Mouse (Mus musculus) kidney, adult 2 months (tissue): ENCODE results near the gene Ak1. TPM values are rescaled to one million over a fixed set of nuclear protein-coding genes. Genes with fewer than 3 reads are reported as not detected.
A peak's percentile ranks its signal among the peaks of the same experiment; 100 is the strongest.

Experiments
- DNase-seq: peaks from one replicate; pipeline ENCODE4 v3.0.0; 2021
- H3K27ac ChIP-seq: fragments of 200-500 bp; 2 replicates; pipeline ENCODE4 v1.5.1; 2012; ENCODE audit warnings: low read depth, low read length, control low read depth, inconsistent platforms; ENCODE audit not compliant: insufficient read depth
- H3K27me3 ChIP-seq: fragments of 200-500 bp; replicated peaks from 2 replicates; pipeline ENCODE4 v1.6.1; 2012; ENCODE audit warnings: mild to moderate bottlenecking, moderate library complexity, low read length, inconsistent platforms; ENCODE audit not compliant: control insufficient read depth, insufficient read depth
- H3K36me3 ChIP-seq: fragments of 200-500 bp; 2 replicates; pipeline ENCODE4 v1.6.1; 2012; ENCODE audit warnings: mild to moderate bottlenecking, moderate library complexity, low read length, inconsistent platforms; ENCODE audit not compliant: control insufficient read depth, insufficient read depth
- H3K4me1 ChIP-seq: fragments of 200-500 bp; 2 replicates; pipeline ENCODE4 v1.6.1; 2011; ENCODE audit warnings: low read length; ENCODE audit not compliant: control insufficient read depth, insufficient read depth
- H3K4me3 ChIP-seq: fragments of 200-500 bp; 2 replicates; pipeline ENCODE4 v1.5.1; 2011; ENCODE audit warnings: mild to moderate bottlenecking, low read depth, low read length, control low read depth; ENCODE audit not compliant: insufficient read depth
- CTCF ChIP-seq: fragments of 200-500 bp; conservative IDR thresholded peaks from 2 replicates; pipeline ENCODE4 v1.5.1; 2011; ENCODE audit warnings: low read depth, mild to moderate bottlenecking, control low read depth, low read length, moderate library complexity, mixed read lengths; ENCODE audit not compliant: insufficient read depth, insufficient read length
- POLR2A ChIP-seq: fragments of 200-500 bp; IDR thresholded peaks from one replicate; pipeline ENCODE4 v1.6.1; 2011; ENCODE audit warnings: low read depth, low read length, control low read depth
- WGBS: fragments of 180-500 bp; shearing (Covaris S2); methylation state at CpG from one replicate; pipeline ENCODE4 v1.1.7; 2018; 5-methylcytosine and 5-hydroxymethylcytosine counted together
- polyA plus RNA-seq: library from polyadenylated mRNA; depleted of rRNA; stranded (reverse); fragments of >200 nt; gene quantifications from 2 replicates; pipeline ENCODE4 v1.2.3, GENCODE M21; 2012

The Ak1 gene
- polyA plus RNA-seq, 1 experiment, result 47.4 TPM

DNA sequence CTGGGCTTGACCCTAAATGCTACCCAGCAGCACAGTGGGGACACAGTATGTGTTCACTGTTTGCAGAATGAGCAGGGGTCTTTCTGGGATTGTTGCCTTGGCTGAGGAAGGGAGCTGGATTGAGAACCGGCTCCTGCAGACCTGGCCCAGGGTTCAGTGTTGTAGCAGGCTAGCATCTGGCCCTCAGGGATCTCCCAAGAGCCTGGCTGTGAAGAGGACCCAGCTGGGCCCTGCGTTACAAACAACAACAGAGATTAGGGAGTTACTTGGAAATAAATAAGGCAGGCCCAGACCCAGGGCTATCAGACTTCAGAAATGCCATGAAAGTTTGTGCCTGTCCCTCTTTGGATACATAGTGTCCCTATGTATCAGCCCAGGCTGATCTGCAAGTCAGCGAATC lies 24.1 kb downstream of the Ak1 start:
- TF ChIP-seq POLR2A (no peak), CTCF (no peak)
- peak overlapping the region; percentile 74 for H3K27ac ChIP-seq
- WGBS, result 70% methylated on average over 3 of the region's 3 CpGs

GRCm38 (mm10) chr2:32646379-32647056 lies 25.0 kb downstream of the Ak1 start, which contains the start of gene Eng:
Gene Eng (plus strand): TSS chr2:32646595.
- peak; percentile 91 for DNase-seq
- WGBS, result 51% methylated on average over 31 of the region's 31 CpGs

More for the DNA sequence above, 24.1 kb downstream of the Ak1 start:
- Histone ChIP-seq H3K4me3 (no peak overlapping the region), H3K36me3 (no peaks in the 10 kb centered on the region), H3K27me3 (no peaks in the 10 kb centered on the region), H3K4me1 (peaks cover 7% of the 10 kb centered on the region)
- DNase-seq, result no peak

DNA sequence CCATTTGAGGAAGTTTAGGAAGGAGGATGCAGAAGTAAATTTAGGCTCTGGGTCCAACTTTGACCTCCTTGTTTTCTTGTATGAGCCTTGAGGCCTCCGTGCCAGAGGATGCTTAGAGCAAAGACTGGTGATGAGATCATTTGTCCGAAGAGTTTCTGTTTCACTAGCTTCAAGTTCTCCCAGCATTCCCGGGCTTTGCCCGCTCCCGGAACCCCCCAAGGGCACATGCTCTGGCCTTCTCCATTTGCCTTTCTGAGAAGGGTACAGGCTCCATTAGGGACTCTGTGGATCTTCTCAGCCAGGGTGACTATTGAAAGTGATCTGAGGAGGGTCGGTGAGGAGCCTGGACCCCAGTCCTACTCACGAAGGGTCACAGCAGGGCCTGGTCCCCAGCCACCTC lies 25.8 kb downstream of the Ak1 start:
- 64% methylated on average over 7 of the region's 7 CpGs for WGBS
- no peaks in the 10 kb centered on the region for H3K36me3 ChIP-seq
- no peak for DNase-seq

More at GRCm38 (mm10) chr2:32646379-32647056, 25.0 kb downstream of the Ak1 start, which contains the start of gene Eng:
- H3K27ac ChIP-seq, result peak within 1 kb of the TSS; percentile 98
- H3K4me1 ChIP-seq, result peaks cover 7% of the 10 kb centered on the region
- no peaks in the 10 kb centered on the region for H3K27me3 ChIP-seq
- H3K4me3 ChIP-seq, result peak within 1 kb of the TSS; percentile 75
- no peaks in the 10 kb centered on the region for H3K36me3 ChIP-seq
- no peak for TF ChIP-seq CTCF
- peak; percentile 55 for TF ChIP-seq POLR2A

DNA sequence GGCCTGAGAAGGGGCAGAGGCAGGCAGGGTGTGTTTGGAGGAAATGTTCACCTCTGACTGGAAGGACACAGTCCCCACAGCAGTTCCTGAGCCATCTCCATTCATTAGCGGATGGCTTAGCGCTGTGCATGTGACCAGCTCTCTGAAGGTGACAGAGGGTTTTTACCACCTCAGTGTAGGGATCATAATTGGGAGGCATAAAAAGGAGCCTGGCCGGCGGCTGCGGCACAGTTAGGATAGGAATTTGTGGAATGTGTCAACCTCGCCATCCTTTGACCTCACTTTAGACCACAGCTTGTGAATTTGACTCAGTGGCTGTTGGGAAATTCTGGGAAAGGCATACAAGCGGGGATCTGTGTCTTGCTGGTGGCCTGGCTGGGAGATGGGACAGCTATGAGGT lies 32.2 kb downstream of the Ak1 start:
- TF ChIP-seq POLR2A (no peak), CTCF (no peak)
- H3K27ac ChIP-seq, result peak overlapping the region; percentile 97
- DNase-seq, result peak; percentile 60
- H3K4me1 ChIP-seq, result peaks cover 14% of the 10 kb centered on the region; the same call in 1 of the 2 replicates
- H3K27me3 ChIP-seq, result no peaks in the 10 kb centered on the region
- 25% methylated on average over 7 of the region's 7 CpGs for WGBS
- H3K36me3 ChIP-seq, result no peaks in the 10 kb centered on the region
- no peak overlapping the region for H3K4me3 ChIP-seq

More for the DNA sequence above, 25.8 kb downstream of the Ak1 start:
- Histone ChIP-seq H3K27me3 (no peaks in the 10 kb centered on the region), H3K4me1 (peaks cover 7% of the 10 kb centered on the region), H3K27ac (peak overlapping the region; percentile 98), H3K4me3 (peak overlapping the region; percentile 75)
- no peak for TF ChIP-seq POLR2A
- no peak for TF ChIP-seq CTCF

DNA sequence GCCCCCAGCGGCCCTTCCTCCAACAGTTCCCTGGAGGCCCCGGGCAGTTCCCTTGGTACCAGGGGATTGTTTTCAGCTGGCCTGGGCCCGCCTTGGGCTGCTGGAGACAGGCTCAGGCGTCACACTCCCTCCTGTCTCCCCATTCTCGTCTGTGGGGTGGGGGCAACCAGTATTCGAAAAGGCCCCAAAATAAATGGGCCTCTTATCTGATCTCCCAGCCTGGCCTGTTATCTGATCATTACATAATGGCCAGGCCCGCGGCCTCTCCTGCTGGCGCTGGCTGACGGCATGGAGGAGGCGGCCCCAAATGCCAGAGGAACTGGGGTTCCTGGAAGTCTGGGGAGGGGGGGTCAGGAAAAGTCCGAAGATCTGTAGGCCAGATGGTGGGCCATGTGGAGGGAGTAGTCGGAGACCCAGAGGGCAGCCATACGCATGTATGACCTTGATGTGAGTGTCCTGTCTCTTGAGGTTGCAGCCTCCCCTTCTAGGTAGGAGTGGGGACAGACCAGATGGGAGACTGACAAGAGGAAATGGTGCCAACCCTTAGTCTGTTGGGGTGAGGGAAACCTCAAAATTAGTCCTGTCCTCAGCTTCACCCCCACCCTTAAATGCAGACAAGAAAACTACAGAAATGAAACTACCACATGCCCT lies 33.3 kb downstream of the Ak1 start:
- H3K36me3 ChIP-seq, result no peaks in the 10 kb centered on the region
- peaks cover 14% of the 10 kb centered on the region; the same call in 1 of the 2 replicates for H3K4me1 ChIP-seq
- peak; percentile 69 for DNase-seq
- no peak overlapping the region for H3K4me3 ChIP-seq
- peak overlapping the region; percentile 97 for H3K27ac ChIP-seq
- 58% methylated on average over 14 of the region's 14 CpGs for WGBS
- TF ChIP-seq CTCF (no peak), POLR2A (no peak)
- no peaks in the 10 kb centered on the region for H3K27me3 ChIP-seq

GRCm38 (mm10) chr2:32655394-32655744 lies 33.8 kb downstream of the Ak1 start:
- no peaks in the 10 kb centered on the region for H3K27me3 ChIP-seq
- peaks cover 14% of the 10 kb centered on the region; the same call in 1 of the 2 replicates for H3K4me1 ChIP-seq
- peak overlapping the region; percentile 97 for H3K27ac ChIP-seq
- DNase-seq, result peak; percentile 36
- H3K4me3 ChIP-seq, result no peak overlapping the region
- TF ChIP-seq POLR2A (no peak), CTCF (no peak)
- no peaks in the 10 kb centered on the region for H3K36me3 ChIP-seq
- 60% methylated on average over 3 of the region's 3 CpGs for WGBS

DNA sequence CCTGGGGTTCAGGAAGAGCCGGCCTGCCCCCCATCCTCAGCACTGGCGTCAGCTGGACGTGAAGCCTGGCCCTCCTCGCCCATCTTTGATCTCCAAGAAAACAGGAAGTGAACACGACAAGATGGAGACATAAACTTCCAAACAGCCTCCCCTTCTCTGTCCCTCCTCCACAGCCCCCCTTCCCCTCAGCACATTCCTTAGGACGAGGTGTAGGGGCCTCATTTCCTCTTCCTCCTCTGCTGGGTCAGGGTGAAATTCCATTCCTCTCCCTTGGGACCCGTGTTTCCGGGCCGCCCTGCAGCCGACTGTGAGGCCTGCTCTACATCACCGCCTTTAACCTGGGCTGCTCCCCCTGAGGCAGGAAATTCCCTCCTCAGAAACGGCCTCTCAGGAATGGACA lies 34.3 kb downstream of the Ak1 start:
- H3K4me3 ChIP-seq, result no peak overlapping the region
- peaks cover 14% of the 10 kb centered on the region; the same call in 1 of the 2 replicates for H3K4me1 ChIP-seq
- no peaks in the 10 kb centered on the region for H3K36me3 ChIP-seq
- TF ChIP-seq CTCF (no peak), POLR2A (no peak)
- peak; percentile 93 for DNase-seq
- whole genome bisulfite sequencing, result 44% methylated on average over 12 of the region's 12 CpGs
- H3K27me3 ChIP-seq, result no peaks in the 10 kb centered on the region
- peak overlapping the region; percentile 97 for H3K27ac ChIP-seq
